In the genomic region with DNA sequence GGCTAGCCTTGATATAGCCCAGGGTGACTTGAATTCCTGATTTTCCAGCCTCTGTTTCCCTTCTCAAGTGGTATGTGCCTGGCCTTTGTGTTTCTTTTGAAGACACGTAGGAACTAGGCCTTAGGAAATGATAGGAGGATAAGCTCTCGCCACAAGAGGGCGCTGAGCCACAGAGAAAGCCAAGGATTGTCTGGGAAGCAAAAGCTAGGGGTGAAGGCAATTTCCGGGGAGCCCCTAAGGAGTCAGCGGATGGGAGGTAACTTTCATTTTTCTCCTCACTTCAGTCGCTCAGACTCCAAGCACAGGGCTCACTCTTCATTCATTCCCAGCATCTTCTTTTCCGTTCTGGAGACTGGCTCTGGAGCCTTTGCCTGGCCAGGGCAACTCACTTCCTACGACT, we compare ENCODE assay signal across 8 mouse cellular contexts. TPM values are rescaled to one million over a fixed set of nuclear protein-coding genes. Genes with fewer than 3 reads are reported as not detected.
DNase-seq lines count a peak whose midpoint lies in the region; ATAC-seq and TF ChIP-seq lines count a peak whose summit lies in the region.

No protein-coding gene starts in this region.

- 34% methylated on average over 8 of the region's 8 CpGs for WGBS in embryonic facial prominence, embryonic 11.5 days
- WGBS in kidney, embryonic 14.5 days, result 24% methylated on average over 8 of the region's 8 CpGs
- 18% methylated on average over 8 of the region's 8 CpGs for WGBS in liver, adult 2 months
- WGBS in neural tube, embryonic 11.5 days, result 40% methylated on average over 8 of the region's 8 CpGs

- H3K27ac ChIP-seq in embryonic facial prominence, embryonic 11.5 days (replicated peaks; ENCODE audit: low read depth, low read length), result no peak overlapping the region
- H3K27ac ChIP-seq in kidney, embryonic 14.5 days (ENCODE audit: low read depth, low read length), result no peak overlapping the region
- no peak overlapping the region for H3K27ac ChIP-seq in liver, adult 2 months (replicated peaks; ENCODE audit: insufficient read depth, low read depth, low read length)
- no peak overlapping the region for H3K27ac ChIP-seq in neural tube, embryonic 11.5 days (ENCODE audit: low read depth, low read length)

- H3K4me3 ChIP-seq in embryonic facial prominence, embryonic 11.5 days (ENCODE audit: low read depth, low read length), result no peak overlapping the region
- no peak overlapping the region for H3K4me3 ChIP-seq in kidney, embryonic 14.5 days (ENCODE audit: low read length)
- H3K4me3 ChIP-seq in liver, adult 2 months (ENCODE audit: insufficient read depth, low read depth, low read length), result peak overlapping the region; percentile 8; the same call in 1 of the 2 replicates
- H3K4me3 ChIP-seq in neural tube, embryonic 11.5 days (ENCODE audit: low read depth, low read length), result no peak overlapping the region

- H3K4me1 ChIP-seq in embryonic facial prominence, embryonic 11.5 days (ENCODE audit: control insufficient read depth, insufficient read depth, low read length), result no peaks in the 10 kb centered on the region
- no peaks in the 10 kb centered on the region for H3K4me1 ChIP-seq in kidney, embryonic 14.5 days (ENCODE audit: control insufficient read depth, insufficient read depth, low read length)
- H3K4me1 ChIP-seq in liver, adult 2 months (ENCODE audit: control insufficient read depth, insufficient read depth, low read length), result no peaks in the 10 kb centered on the region
- no peaks in the 10 kb centered on the region for H3K4me1 ChIP-seq in neural tube, embryonic 11.5 days (ENCODE audit: control insufficient read depth, insufficient read depth, low read length)

- no peaks in the 10 kb centered on the region for H3K79me2 ChIP-seq in liver, adult 2 months (ENCODE audit: control insufficient read depth, insufficient read depth, low read length)

- no peaks in the 10 kb centered on the region for H3K27me3 ChIP-seq in embryonic facial prominence, embryonic 11.5 days (ENCODE audit: control insufficient read depth, insufficient read depth, low read length)
- no peaks in the 10 kb centered on the region for H3K27me3 ChIP-seq in kidney, embryonic 14.5 days (ENCODE audit: control insufficient read depth, insufficient read depth, low read length)
- no peaks in the 10 kb centered on the region for H3K27me3 ChIP-seq in liver, adult 2 months (ENCODE audit: control insufficient read depth, insufficient read depth, low read length)
- H3K27me3 ChIP-seq in neural tube, embryonic 11.5 days (ENCODE audit: control insufficient read depth, insufficient read depth, low read length), result no peaks in the 10 kb centered on the region

- no peak overlapping the region for H3K9ac ChIP-seq in embryonic facial prominence, embryonic 11.5 days (replicated peaks; ENCODE audit: low read length)
- no peak overlapping the region for H3K9ac ChIP-seq in kidney, embryonic 14.5 days (ENCODE audit: low read depth, low read length)
- no peak overlapping the region; the same call in 1 of the 2 replicates for H3K9ac ChIP-seq in liver, adult 2 months (ENCODE audit: low read depth, low read length)
- no peak overlapping the region for H3K9ac ChIP-seq in neural tube, embryonic 11.5 days (ENCODE audit: low read length)

- no peak for TF ChIP-seq POLR2A in liver, adult 2 months (IDR thresholded peaks at IDR 0.05; ENCODE audit: extremely low read depth, insufficient read depth, low read length)

- no peaks in the 10 kb centered on the region for H3K36me3 ChIP-seq in embryonic facial prominence, embryonic 11.5 days (replicated peaks; ENCODE audit: control insufficient read depth, insufficient read depth, low read depth, low read length)
- no peaks in the 10 kb centered on the region for H3K36me3 ChIP-seq in kidney, embryonic 14.5 days (ENCODE audit: control insufficient read depth, insufficient read depth, low read length)
- no peaks in the 10 kb centered on the region for H3K36me3 ChIP-seq in liver, adult 2 months (ENCODE audit: control insufficient read depth, insufficient read depth, low read length)
- H3K36me3 ChIP-seq in neural tube, embryonic 11.5 days (ENCODE audit: control insufficient read depth, insufficient read depth, low read length), result no peaks in the 10 kb centered on the region

- TF ChIP-seq CTCF in liver, adult 2 months (IDR thresholded peaks at IDR 0.05; ENCODE audit: low read depth, low read length), result peak; percentile 80

- ATAC-seq in embryonic facial prominence, embryonic 11.5 days (replicated peaks; ENCODE audit: insufficient number of reproducible peaks, low FRiP score, low TSS enrichment, low read depth), result 0 out of 2 replicates have a peak, but pooled peaks have one; percentile 37
- peak; percentile 54; the same call in 1 of the 2 replicates for ATAC-seq in kidney, embryonic 14.5 days (ENCODE audit: low FRiP score, low TSS enrichment)
- ATAC-seq in neural tube, embryonic 11.5 days (ENCODE audit: insufficient read depth, low FRiP score, low TSS enrichment), result no peak

- DNase-seq in B cell, adult 2 months, result peak; percentile 64 to 66
- DNase-seq in adrenal gland, postnatal 14 days, result peak; percentile 88
- peak; percentile 82 for DNase-seq in embryonic facial prominence, embryonic 11.5 days (ENCODE audit: low spot score)
- peak; percentile 81 for DNase-seq in heart, adult 8-10 months (ENCODE audit: low spot score)
- peak; percentile 50 for DNase-seq in liver, adult 2 months (ENCODE audit: extremely low read depth, low read depth, low spot score)
- DNase-seq in neural tube, embryonic 11.5 days (ENCODE audit: low spot score), result peak; percentile 70
- DNase-seq in telencephalon, adult 2 months (ENCODE audit: low read depth, low spot score), result peak; percentile 68

- H3K9me3 ChIP-seq in embryonic facial prominence, embryonic 11.5 days (replicated peaks; ENCODE audit: control insufficient read depth, low read length), result no peaks in the 10 kb centered on the region
- H3K9me3 ChIP-seq in kidney, embryonic 14.5 days (ENCODE audit: control insufficient read depth, low read length), result no peaks in the 10 kb centered on the region
- no peaks in the 10 kb centered on the region for H3K9me3 ChIP-seq in neural tube, embryonic 11.5 days (ENCODE audit: control insufficient read depth, low read length)

- H3K4me2 ChIP-seq in embryonic facial prominence, embryonic 11.5 days (ENCODE audit: low read depth, low read length), result no peak overlapping the region
- H3K4me2 ChIP-seq in kidney, embryonic 14.5 days (replicated peaks; ENCODE audit: low read depth, low read length), result no peak overlapping the region
- no peak overlapping the region for H3K4me2 ChIP-seq in neural tube, embryonic 11.5 days (ENCODE audit: low read depth)

RNA-seq across cellular contexts. Expression of gene Rab33b, which starts 27.2 kb away (rescaled TPM):
- total RNA-seq in adrenal gland, postnatal 14 days (2021), result 13.1 TPM in 2 replicates
- 19.8 and 21.7 TPM in 2 replicates for polyA plus RNA-seq in embryonic facial prominence, embryonic 11.5 days (2014; fragmentation: Nextera tagmentation; extraction: Ambion mirVana)
- total RNA-seq in heart, adult 8-10 months (2022), result 10 to 100 TPM in 2 of 4 experiments, 1 to 10 TPM in 2; 9.7 to 10.2 (median 10.0) TPM
- 10.5 and 17.5 TPM in 2 replicates for polyA plus RNA-seq in kidney, embryonic 14.5 days (2014; fragmentation: Nextera tagmentation; extraction: Ambion mirVana)
- 7.3 and 8.4 TPM in 2 replicates for total RNA-seq in liver, adult 2 months (2014; rRNA removed)
- polyA plus RNA-seq in liver, adult 2 months (2012; rRNA removed), result 3.6 and 4.7 TPM in 2 replicates
- polyA plus RNA-seq in neural tube, embryonic 11.5 days (2014; fragmentation: Nextera tagmentation; extraction: Ambion mirVana), result 13.4 and 14.7 TPM in 2 replicates

RNA-seq across cellular contexts. Expression of gene Setd7, which starts 49.8 kb away (rescaled TPM):
- 33.5 and 47.5 TPM in 2 replicates for total RNA-seq in adrenal gland, postnatal 14 days (2021)
- polyA plus RNA-seq in embryonic facial prominence, embryonic 11.5 days (2014; fragmentation: Nextera tagmentation; extraction: Ambion mirVana), result 4.9 and 5.0 TPM in 2 replicates
- 10 to 100 TPM; 55.6 to 68.3 (median 59.1) TPM for total RNA-seq in heart, adult 8-10 months (2022)
- 4.3 and 4.7 TPM in 2 replicates for polyA plus RNA-seq in kidney, embryonic 14.5 days (2014; fragmentation: Nextera tagmentation; extraction: Ambion mirVana)
- total RNA-seq in liver, adult 2 months (2014; rRNA removed), result 1.9 and 2.8 TPM in 2 replicates
- 1.0 and 1.6 TPM in 2 replicates for polyA plus RNA-seq in liver, adult 2 months (2012; rRNA removed)
- 4.2 and 4.8 TPM in 2 replicates for polyA plus RNA-seq in neural tube, embryonic 11.5 days (2014; fragmentation: Nextera tagmentation; extraction: Ambion mirVana)
